Mouse (Mus musculus) monocyte, adult 2 months (primary cell): ENCODE measurements around the gene Lrrc1.

Experiments used
- DNase-seq, 2 experiments: peaks; one replicate each; pipeline ENCODE4 v3.0.0; 2022; ENCODE audit warnings: low spot score in 2 of 2, low read depth in 1 of 2

Lrrc1 gene

DNA sequence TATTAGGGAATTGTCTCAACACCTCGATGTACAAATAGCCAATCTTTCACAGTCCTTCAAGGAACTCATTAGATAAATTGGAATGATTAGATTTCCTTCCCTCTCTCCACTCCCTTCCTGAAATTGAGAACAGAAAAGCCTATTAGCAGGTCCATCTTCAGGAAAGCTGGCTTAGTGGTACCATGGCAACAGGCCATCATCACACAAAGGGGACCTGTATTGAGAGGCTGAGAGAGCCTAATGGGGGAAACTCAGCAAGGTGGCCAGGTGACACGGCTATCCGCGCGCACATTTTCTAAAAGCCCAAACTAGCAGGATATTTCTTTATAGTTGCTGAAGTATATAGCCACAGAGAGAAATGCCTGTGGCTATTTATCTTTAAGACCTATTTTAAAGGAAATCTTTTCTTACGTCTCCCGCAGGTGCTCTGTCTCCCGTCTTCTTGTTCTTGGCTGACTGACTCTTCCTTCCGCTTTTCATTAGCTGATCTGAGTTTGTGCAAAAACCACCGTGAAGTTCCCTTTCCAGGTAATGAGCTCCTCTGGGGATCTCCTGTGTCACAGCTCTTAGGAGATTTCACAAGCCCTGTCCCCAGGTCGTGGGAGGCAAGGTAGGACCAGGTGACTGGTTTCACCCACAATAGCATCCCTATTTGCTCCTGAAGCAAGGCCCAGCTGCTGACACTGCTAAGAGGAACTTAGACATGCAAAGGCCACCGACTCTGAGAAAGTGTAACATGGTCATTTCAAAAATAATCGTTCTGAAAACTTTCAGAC is 145.6 kb downstream of the Lrrc1 start:
- DNase-seq = no peak

DNA sequence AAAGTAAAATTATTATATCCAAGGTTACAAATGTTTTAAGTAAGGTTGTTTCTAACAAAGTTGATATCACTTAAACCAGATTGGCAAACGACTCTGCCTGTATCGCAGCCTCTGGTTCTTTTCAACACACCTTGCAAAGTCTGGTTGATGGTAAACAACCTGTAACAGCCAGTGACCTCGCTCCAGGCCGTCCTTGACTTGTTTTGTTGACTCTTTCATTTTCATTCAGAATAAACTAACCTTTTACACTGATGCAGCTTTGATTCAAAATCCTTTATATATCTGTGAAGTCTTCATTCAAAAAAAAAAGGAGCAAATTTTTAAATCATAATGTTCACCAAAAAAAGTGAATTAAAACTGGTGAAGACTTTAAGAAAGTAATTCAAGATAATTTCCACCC is 147.6 kb downstream of the Lrrc1 start:
- DNase-seq = no peak

- no peak for DNase-seq
Measured at GRCm38 (mm10) chr9:77391248-77391647, 153.4 kb downstream of the Lrrc1 start.

GRCm38 (mm10) chr9:77388956-77389355 is 155.7 kb downstream of the Lrrc1 start:
- DNase-seq = no peak

DNA sequence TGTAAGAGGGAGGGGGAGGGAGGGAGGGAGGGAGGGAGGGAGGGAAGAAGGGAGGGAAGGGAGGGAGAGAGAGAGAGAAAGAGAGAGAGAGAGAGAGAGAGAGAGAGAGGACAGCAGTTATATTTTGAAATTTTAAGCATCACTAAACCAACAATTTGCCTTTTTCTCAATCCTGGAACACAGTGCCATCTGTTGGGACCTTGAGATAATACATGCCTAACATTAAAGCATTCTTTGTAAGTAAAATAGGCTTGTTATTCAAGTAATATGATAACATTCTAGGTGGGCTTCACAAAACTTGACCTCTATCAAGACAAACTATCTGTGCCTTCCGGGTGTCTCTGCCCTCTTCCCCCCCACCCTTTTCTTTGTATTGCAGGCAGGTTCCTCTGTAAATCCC is 157.9 kb downstream of the Lrrc1 start:
- no peak for DNase-seq

GRCm38 (mm10) chr9:77385611-77386010 is 159.1 kb downstream of the Lrrc1 start:
- DNase-seq = no peak

DNA sequence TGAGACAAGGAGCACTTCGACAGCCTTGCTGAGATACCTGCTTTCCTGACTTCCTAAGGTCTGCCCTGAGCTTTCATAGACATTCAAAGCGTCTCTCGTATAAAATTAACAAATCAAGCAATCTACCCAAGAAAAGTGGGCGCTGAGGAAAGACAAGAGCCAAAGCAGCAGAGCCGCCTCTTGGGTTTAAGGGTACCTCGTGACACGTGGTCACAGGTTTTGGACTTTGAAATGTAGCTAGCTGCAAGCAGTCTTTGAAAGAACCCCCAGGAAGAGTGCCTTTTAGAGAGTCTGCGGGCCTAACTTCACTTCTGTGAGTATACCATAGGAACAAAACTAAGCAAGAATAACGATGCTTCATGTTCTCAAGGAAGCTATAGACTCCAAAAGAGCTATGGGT is 160.0 kb downstream of the Lrrc1 start:
- no peak for DNase-seq

- no peak for DNase-seq
Measured at GRCm38 (mm10) chr9:77383951-77384350, 160.7 kb downstream of the Lrrc1 start.

- DNase-seq = no peak
Measured at GRCm38 (mm10) chr9:77382514-77382913, 162.2 kb downstream of the Lrrc1 start.

DNA sequence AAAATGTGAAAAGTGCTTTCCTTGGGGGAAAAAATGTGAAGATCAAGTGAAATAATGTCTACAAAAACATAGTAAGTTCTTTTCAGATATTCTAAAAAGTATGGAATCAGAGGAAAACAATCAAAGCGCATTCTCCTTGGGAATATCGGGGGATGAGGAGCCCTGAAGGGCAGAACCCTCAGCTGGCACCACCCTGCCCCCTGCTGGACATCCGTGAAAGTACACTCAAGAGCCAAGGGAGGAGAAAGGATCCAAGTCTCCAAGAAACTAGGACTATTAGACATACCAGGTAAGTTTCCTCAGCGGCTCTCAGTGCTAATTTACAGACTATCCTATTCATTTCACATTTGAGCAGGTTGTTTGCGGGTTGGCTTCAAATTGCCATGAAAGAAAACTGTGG is 163.1 kb downstream of the Lrrc1 start:
- no peak for DNase-seq
